Mouse (Mus musculus) common myeloid progenitor, adult 5-6 weeks (primary cell): Measurements from ENCODE around the gene Cdk1. TPM values are rescaled to one million over a fixed set of nuclear protein-coding genes. Genes with fewer than 3 reads are reported as not detected.
A peak's percentile ranks its signal among the peaks of the same experiment; 100 is the strongest.

ENCODE experiments used
- ATAC-seq: replicated peaks from 2 replicates; pipeline ENCODE4 v1.8.0; 2016; ENCODE audit warnings: low read depth, mild to moderate bottlenecking, moderate TSS enrichment, inconsistent platforms; ENCODE audit not compliant: poor library complexity, severe bottlenecking
- total RNA-seq: library from RNA; stranded (forward); fragments of 200-1000, 187-1606 nt; gene quantifications from 2 replicates; pipeline ENCODE4 v1.2.3, GENCODE M21; 2017

Cdk1 gene
- total RNA-seq, 1 experiment from 2014 or later = 228 TPM

DNA sequence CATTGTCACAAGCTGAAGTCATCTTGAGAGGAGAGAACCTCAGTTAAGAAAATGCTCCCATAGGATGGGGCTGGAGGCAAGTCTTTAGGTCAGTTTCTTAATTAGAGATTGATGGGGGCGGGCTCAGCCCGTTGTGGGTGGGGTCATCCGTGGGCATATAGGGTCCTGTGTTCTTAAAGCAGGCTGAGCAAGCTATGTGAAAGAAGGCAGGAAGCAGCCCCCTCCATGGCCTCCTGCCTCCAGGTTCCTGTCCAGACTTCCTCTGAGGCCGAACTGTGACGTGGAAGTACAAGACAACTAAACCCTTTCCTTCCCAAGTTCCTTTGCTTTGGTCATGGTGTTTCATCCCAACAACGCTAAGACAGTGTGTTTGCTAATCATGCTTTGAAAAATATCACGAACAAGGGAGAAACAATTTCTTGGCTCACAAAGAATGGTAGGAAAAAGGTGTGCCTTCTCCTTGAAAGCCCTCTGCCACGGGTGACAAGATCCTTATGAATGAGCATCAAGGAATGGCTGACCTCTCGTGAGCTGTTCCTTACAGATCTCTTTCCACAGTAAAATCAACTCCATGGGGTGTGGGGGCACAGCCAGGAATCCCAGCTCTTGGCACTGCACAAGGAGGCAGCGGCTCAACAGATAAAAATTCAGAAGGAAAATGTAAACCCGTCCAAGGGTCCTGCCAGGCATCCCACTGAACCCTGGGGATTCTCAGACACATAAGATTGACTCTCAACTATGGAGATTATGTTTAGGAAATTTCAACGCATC lies 1.5 kb downstream of the Cdk1 start:
- peak; percentile 33; the same call in 1 of the 2 replicates for ATAC-seq

DNA sequence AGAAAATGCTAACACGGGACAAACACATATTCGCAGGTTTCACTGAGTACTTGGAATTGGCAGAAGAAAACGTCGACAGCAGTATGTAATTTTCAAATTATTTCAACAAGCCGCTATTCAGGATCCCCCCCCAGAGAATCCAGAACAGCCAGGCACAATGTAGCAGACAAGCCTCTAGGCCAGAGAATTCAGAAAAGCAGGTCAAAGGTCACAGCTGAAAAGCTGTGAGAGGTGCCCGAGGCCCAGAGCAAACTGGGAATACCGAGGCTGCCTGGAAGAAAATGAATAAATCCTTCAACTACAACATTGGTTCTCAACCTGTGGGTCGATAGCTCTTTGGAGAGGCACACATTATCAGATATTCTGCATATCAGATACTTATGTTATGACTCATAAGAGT lies 4.5 kb downstream of the Cdk1 start:
- no peak for ATAC-seq

DNA sequence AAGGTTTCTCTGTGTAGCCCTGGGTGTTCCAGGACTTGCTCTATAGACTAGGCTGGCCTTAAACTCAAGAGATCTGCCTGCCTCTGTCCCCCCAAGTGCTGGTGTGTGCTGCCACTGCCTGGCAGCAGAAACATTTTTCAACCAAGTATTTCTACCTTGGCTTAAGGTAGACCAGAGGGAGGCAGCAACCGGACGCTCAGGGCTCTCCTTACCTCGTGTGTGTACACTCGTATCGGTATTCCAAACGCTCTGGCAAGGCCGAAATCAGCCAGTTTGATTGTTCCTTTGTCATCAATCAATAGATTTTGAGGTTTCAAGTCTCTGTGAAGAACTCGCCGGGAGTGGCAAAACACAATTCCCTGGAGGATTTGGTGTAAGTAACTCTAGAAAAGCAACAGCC lies 10.4 kb downstream of the Cdk1 start:
- ATAC-seq = no peak

DNA sequence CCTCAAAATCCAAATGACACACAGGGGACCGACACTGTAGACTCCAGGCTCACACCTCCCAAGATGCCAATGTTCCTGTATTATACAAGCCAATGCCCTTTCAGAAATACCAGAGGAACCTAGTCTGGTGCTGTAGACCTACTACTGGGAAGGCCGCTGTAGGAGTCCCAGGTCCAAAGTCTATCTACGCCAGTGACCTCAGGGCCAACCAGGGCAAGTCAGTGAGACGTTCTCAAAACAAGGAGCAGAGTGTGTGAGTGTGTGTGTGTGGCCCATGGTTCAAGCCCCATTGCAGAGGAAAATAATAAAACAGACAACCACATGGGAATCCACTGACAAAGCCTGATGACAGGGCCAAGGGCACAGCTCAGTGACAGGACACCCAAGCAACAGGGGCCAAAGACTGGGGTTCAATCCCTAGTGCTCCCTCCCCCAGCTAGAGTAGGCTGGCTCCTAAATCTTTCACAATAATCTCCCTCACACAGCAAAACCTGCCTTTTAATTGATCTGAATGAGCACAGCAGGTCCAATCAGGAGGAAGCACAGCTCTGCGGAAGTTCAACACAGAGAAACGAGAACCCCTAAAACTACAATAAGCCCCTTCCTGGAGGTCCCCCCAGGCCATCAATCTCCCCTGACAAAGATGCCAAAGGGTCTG lies 11.0 kb downstream of the Cdk1 start:
- no peak for ATAC-seq

- no peak for ATAC-seq
These were observed 12.7 kb downstream of the Cdk1 start for GRCm38 (mm10) chr10:69340001-69340400.

- ATAC-seq = no peak
These were observed 16.5 kb downstream of the Cdk1 start for GRCm38 (mm10) chr10:69336219-69336618.

GRCm38 (mm10) chr10:69335611-69336010 lies 17.1 kb downstream of the Cdk1 start:
- no peak for ATAC-seq

GRCm38 (mm10) chr10:69335195-69335536 lies 17.6 kb downstream of the Cdk1 start:
- 0 out of 2 replicates have a peak, but pooled peaks have one; percentile 3 for ATAC-seq

- no peak for ATAC-seq
These were observed 18.2 kb downstream of the Cdk1 start for GRCm38 (mm10) chr10:69334271-69335194.

DNA sequence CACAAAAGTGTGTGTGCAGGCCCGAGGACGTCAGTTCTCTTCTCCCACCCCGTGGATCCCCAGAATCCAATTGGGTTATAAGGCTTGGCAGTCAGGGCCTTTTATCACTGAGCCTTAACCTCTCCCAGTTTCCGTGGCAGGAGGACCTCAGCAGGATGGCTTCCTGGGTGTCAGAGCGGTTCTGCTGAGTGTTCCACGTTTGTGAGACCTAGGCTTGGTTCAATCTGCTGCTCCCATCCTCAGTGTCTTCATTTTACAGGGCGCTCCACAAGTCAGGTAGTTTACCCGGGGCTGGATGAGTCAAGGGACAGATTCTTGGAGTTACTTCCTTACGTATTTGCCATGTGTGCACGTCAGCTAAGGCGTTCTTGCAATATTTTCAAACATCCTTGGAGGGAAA lies 19.5 kb downstream of the Cdk1 start:
- no peak for ATAC-seq

DNA sequence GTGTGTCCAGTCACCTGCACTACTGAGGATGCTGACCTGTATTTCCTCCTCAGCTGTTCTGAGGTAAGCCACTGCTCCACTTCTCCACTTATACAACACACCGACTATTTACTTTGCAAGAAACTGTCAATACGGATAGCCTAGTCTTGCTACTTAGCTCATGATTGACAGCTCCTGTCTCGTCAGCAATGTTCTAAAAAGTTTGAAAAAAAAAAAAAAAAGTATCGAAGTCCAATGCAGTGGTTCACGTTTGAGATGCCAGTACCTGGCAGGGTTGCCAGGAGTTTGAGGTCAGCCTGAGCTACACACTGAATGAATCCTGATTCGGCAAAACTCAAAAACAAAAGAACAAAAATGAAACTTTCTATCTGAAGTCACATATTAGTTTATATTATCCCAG lies 21.5 kb downstream of the Cdk1 start:
- no peak for ATAC-seq

DNA sequence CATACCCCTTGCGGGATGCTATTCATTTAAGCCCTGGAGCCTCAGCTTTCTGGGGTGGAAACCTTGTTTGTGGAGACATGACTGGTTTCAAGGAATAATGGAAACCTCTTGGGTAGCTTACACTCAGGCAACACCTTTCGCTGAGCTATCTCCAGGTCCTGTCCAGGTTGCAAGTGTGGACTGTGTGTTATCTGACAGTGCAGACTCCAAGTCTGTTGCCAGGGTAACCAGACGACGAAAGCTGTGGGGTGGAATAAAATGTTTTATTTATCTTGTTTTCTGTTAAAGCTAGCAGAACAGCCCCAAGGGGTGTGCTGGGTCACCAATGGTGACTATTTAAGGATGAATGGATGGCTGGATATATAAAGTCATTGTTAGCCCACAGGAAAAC lies 24.1 kb downstream of the Cdk1 start:
- ATAC-seq = peak; percentile 42; the same call in 1 of the 2 replicates

DNA sequence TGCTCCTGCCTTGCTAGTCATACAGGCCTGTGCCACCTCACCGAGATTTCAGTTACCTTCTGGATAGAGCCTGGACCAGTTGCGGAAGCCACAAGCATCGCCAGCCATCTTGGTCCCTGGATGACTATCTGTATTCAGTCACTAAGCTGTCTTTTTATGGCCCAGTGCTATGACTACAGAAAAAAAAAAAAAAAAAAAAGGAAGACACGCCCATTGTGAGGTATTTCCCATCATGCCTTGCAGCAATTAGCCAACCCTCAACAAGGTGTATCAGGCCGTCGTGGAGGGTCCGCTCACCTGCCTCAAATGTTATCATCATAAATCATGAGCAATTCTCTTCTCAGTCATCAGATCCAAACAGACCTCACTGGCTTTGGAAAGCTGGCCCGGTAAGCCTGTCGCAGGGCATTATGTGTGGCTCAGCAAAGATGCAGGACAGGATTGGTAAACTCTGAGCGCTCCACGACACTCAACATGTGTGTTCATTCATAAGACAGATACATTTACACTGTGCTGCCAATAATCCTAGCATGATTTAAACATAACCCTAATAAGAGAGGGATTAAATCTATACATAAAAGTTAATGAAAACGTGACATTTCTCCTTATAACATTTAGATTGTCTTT lies 24.6 kb downstream of the Cdk1 start:
- ATAC-seq = no peak

- no peak for ATAC-seq
These were observed 25.4 kb downstream of the Cdk1 start for GRCm38 (mm10) chr10:69327362-69327761.

DNA sequence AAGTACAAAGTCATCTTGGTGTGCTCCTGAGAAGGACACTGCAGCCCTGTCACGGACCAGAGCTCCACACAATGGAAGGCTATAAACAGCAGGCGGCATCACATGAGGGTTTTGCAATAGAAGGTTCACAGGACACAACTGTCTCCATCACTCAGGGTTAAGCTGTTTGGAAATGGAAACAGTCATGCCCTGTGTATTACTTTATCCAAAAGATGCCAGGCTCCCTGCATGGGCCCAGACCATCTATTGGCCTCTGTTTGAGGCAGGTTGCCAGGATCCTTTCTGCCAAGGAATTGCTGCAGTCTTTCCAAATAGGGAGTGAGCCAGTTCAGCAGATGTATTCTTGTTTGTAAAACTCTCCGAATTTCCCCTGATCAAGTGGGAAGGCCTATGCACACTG lies 26.3 kb downstream of the Cdk1 start:
- ATAC-seq = no peak

GRCm38 (mm10) chr10:69324816-69325215 lies 27.9 kb downstream of the Cdk1 start:
- no peak for ATAC-seq

- ATAC-seq = no peak
These were observed 28.8 kb downstream of the Cdk1 start for GRCm38 (mm10) chr10:69323986-69324385.

DNA sequence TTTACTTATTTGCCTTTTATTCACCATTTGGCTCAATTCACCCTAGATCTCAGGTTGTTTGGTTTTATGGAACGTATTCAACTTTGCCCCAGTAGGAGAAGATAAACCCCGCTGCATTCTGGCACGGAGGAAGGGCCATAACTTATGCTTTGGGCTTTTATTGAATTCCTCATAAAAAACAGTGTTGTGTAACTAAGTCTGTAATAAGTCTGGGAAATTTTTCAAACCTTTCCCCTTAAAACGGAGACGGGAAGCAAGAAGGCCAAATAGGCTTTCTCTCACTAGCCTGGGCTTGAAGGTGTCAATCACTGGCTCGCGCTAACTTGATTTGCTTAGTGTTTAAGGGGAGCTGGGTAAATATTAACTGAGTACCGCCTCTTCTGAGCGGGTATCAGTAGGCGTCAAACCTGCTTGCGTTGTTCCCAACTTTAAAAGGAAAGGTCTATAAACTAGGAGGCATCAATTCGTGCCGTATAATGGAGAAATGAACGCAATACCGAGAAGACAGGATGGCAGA lies 31.2 kb downstream of the Cdk1 start:
- ATAC-seq = 0 out of 2 replicates have a peak, but pooled peaks have one; percentile 7

- ATAC-seq = peak; percentile 98
These were observed 31.8 kb downstream of the Cdk1 start for GRCm38 (mm10) chr10:69320667-69321518.
